Mouse (Mus musculus): ENCODE data around the gene Htr7.

GRCm38 (mm10) chr19:36057231-36057811 is at the start of gene Htr7:
- TF ChIP-seq CTCF (IDR thresholded peaks at IDR 0.05; ENCODE audit: borderline replicate concordance, insufficient read depth, low read length): no peak
- no peak for TF ChIP-seq POLR2A (IDR thresholded peaks at IDR 0.05; ENCODE audit: low read depth, low read length)

Data from embryonic fibroblast, embryonic 13.5 days (primary cell).